Mouse (Mus musculus): Measurements from ENCODE around the gene Cachd1. TPM values are rescaled to one million over a fixed set of nuclear protein-coding genes. Genes with fewer than 3 reads are reported as not detected.

Gene Cachd1
- polyA plus RNA-seq, 1 experiment from 2014 or later: 27.3 TPM

DNA sequence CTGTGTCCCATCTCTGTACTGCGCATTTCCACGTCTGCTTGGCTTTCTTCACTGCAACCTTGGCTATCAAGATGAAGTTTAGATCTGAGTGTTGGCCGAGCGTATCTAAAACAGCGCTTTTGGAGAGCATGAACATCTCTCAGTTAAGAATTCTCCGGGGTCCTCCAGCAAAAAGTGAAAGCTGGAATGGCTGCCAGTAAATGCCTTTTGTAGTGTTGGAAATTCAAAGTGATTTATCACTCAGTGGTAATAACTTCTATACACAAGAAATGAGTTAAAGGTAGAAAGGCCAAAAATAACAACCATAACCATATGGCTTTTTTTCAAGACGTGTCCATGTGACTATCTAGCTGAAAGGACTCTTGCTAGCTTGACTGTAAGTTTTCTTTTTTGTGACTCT is 46.1 kb downstream of the Cachd1 start:
- Histone ChIP-seq H3K4me1 (ENCODE audit: control insufficient read depth, insufficient read depth, low read length) (peaks cover 5% of the 10 kb centered on the region; the same call in 1 of the 2 replicates), H3K36me3 (replicated peaks; ENCODE audit: control insufficient read depth, insufficient read depth, low read depth, low read length) (no peaks in the 10 kb centered on the region), H3K4me3 (ENCODE audit: low read depth, low read length) (no peak overlapping the region), H3K27ac (replicated peaks; ENCODE audit: low read depth, low read length) (no peak overlapping the region), H3K4me2 (ENCODE audit: low read depth, low read length) (no peak overlapping the region), H3K27me3 (ENCODE audit: control insufficient read depth, insufficient read depth, low read length) (no peaks in the 10 kb centered on the region), H3K9me3 (replicated peaks; ENCODE audit: control insufficient read depth, low read length) (no peaks in the 10 kb centered on the region), H3K9ac (replicated peaks; ENCODE audit: low read length) (no peak overlapping the region)
- no peak for ATAC-seq (replicated peaks; ENCODE audit: insufficient number of reproducible peaks, low FRiP score, low TSS enrichment, low read depth)
- 93% methylated on average over 7 of the region's 7 CpGs for WGBS
- no peak for DNase-seq (ENCODE audit: low spot score)

DNA sequence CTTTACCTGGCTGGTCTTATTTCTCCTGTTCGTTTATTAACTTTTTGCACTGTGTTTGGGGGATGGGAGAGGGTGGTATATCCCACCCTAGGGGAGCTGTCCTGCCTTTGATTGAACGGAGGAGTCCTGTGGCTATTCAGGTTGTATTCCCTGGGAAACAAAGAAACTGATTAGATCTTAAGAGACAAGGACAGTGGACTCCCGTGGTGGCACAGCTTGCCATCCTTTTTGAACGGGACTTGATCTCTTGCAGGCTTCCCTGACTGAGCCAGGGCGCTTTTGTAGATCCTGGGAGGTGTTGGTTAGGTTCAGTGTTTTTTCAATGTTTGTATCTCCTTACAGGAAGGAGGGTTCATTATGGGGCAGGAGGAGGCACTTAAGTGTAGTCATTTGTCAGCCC is 50.9 kb downstream of the Cachd1 start:
- H3K4me2 ChIP-seq (ENCODE audit: low read depth, low read length): no peak overlapping the region
- H3K9me3 ChIP-seq (replicated peaks; ENCODE audit: control insufficient read depth, low read length): no peaks in the 10 kb centered on the region
- no peak overlapping the region for H3K4me3 ChIP-seq (ENCODE audit: low read depth, low read length)
- no peaks in the 10 kb centered on the region for H3K36me3 ChIP-seq (replicated peaks; ENCODE audit: control insufficient read depth, insufficient read depth, low read depth, low read length)
- no peak for DNase-seq (ENCODE audit: low spot score)
- H3K27ac ChIP-seq (replicated peaks; ENCODE audit: low read depth, low read length): no peak overlapping the region; the same call in 1 of the 2 replicates
- no peaks in the 10 kb centered on the region for H3K27me3 ChIP-seq (ENCODE audit: control insufficient read depth, insufficient read depth, low read length)
- no peak overlapping the region for H3K9ac ChIP-seq (replicated peaks; ENCODE audit: low read length)
- ATAC-seq (replicated peaks; ENCODE audit: insufficient number of reproducible peaks, low FRiP score, low TSS enrichment, low read depth): no peak
- WGBS: 8% methylated on average over 5 of the region's 5 CpGs
- peaks cover 9% of the 10 kb centered on the region for H3K4me1 ChIP-seq (ENCODE audit: control insufficient read depth, insufficient read depth, low read length)

DNA sequence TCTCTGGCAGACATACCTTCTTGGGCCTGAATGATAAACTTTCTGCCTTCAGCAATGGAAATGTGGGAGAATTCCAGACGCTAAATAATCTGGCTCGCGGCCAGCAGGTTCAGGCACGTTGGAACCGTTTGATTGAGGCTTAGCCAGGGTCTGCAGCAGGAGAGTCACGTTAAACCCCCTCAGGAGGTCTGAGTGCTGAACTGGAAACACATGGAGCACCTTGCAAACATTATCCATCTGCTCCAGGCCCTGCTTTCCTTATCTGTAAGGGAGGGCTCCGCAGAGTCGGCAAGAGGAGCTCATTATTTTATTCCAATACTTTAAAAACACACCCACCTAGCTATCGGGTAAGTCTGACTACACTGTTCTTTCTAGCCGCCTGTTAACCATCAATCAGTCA is 52.3 kb downstream of the Cachd1 start:
- H3K36me3 ChIP-seq (replicated peaks; ENCODE audit: control insufficient read depth, insufficient read depth, low read depth, low read length): no peaks in the 10 kb centered on the region
- H3K4me1 ChIP-seq (ENCODE audit: control insufficient read depth, insufficient read depth, low read length): peaks cover 9% of the 10 kb centered on the region
- DNase-seq (ENCODE audit: low spot score) (peak; percentile 92), ATAC-seq (replicated peaks; ENCODE audit: insufficient number of reproducible peaks, low FRiP score, low TSS enrichment, low read depth) (peak; percentile 79; the same call in 1 of the 2 replicates)
- no peak overlapping the region for H3K27ac ChIP-seq (replicated peaks; ENCODE audit: low read depth, low read length)
- whole genome bisulfite sequencing: 6% methylated on average over 10 of the region's 10 CpGs
- no peaks in the 10 kb centered on the region for H3K27me3 ChIP-seq (ENCODE audit: control insufficient read depth, insufficient read depth, low read length)
- no peaks in the 10 kb centered on the region for H3K9me3 ChIP-seq (replicated peaks; ENCODE audit: control insufficient read depth, low read length)
- no peak overlapping the region for H3K9ac ChIP-seq (replicated peaks; ENCODE audit: low read length)
- H3K4me2 ChIP-seq (ENCODE audit: low read depth, low read length): no peak overlapping the region
- no peak overlapping the region for H3K4me3 ChIP-seq (ENCODE audit: low read depth, low read length)

DNA sequence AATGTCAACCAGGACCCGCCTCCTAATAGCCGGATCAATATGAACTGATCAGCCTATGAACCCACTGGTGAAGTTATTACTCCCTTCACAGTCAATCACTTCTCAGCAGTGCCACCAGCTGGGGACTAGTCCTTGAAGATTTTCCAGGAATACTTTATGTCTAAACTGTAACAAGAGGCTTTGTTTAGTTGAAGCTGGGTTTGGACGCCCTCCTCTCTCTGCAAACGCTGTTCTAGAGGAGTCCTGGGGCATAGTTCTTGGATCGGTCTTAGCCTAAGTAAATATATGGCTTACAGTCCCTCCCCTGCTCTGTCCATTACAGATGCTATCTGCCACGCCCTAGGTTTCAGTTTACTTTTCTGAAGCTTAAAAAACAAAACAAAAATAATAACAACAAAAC is 60.7 kb downstream of the Cachd1 start:
- WGBS: 60% methylated on average over 6 of the region's 6 CpGs
- DNase-seq (ENCODE audit: low spot score) (no peak), ATAC-seq (replicated peaks; ENCODE audit: insufficient number of reproducible peaks, low FRiP score, low TSS enrichment, low read depth) (no peak)
- Histone ChIP-seq H3K4me3 (ENCODE audit: low read depth, low read length) (no peak overlapping the region), H3K4me1 (ENCODE audit: control insufficient read depth, insufficient read depth, low read length) (no peaks in the 10 kb centered on the region), H3K27ac (replicated peaks; ENCODE audit: low read depth, low read length) (no peak overlapping the region), H3K9me3 (replicated peaks; ENCODE audit: control insufficient read depth, low read length) (no peaks in the 10 kb centered on the region), H3K4me2 (ENCODE audit: low read depth, low read length) (no peak overlapping the region), H3K27me3 (ENCODE audit: control insufficient read depth, insufficient read depth, low read length) (no peaks in the 10 kb centered on the region), H3K36me3 (replicated peaks; ENCODE audit: control insufficient read depth, insufficient read depth, low read depth, low read length) (no peaks in the 10 kb centered on the region), H3K9ac (replicated peaks; ENCODE audit: low read length) (no peak overlapping the region)

DNA sequence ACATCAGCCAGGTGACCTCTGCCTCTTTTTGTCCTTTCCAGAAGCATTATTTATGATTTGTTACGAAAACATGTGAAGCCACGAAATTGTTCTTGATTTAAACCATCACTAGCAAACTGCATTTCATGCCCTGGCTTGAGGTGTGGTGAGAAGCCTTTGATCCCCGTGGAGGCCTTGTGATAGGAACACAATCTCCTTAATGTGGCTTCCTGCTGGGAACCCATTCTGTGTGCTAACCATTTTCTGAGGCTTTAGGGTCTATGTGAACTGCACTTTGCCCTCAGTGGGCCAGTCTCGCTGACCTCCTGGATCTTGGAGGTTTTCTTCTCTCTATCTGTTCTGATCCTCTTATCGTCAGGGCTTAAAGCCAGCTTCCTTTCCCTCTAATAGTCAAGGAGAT is 66.2 kb downstream of the Cachd1 start:
- 32% methylated on average over 5 of the region's 5 CpGs for WGBS

DNA sequence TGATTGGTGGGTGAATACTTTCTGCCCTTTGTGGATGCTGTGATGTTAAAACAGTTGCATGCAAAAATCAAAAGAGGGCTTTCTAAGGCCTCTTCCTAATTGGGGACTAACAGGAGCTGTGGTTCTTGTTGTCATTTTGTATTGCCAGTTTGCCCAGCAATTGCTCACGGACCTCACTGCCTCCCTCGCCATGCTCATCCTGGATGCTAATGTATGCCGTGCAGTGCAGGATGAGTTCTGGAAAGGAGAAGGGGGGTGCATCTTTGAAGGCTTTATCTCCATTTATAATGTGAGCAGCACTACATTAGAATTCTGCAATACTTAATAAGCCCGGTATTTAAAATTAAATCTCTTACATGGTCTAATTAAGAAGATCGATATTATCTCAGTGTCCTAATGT is 66.6 kb downstream of the Cachd1 start:
- WGBS: 64% methylated on average over 5 of the region's 5 CpGs
- Histone ChIP-seq H3K27ac (replicated peaks; ENCODE audit: low read depth, low read length) (no peak overlapping the region), H3K4me1 (ENCODE audit: control insufficient read depth, insufficient read depth, low read length) (no peaks in the 10 kb centered on the region; the same call in 1 of the 2 replicates), H3K4me2 (ENCODE audit: low read depth, low read length) (no peak overlapping the region), H3K36me3 (replicated peaks; ENCODE audit: control insufficient read depth, insufficient read depth, low read depth, low read length) (no peaks in the 10 kb centered on the region), H3K4me3 (ENCODE audit: low read depth, low read length) (no peak overlapping the region), H3K9me3 (replicated peaks; ENCODE audit: control insufficient read depth, low read length) (no peaks in the 10 kb centered on the region), H3K9ac (replicated peaks; ENCODE audit: low read length) (no peak overlapping the region), H3K27me3 (ENCODE audit: control insufficient read depth, insufficient read depth, low read length) (no peaks in the 10 kb centered on the region)
- ATAC-seq (replicated peaks; ENCODE audit: insufficient number of reproducible peaks, low FRiP score, low TSS enrichment, low read depth) (no peak), DNase-seq (ENCODE audit: low spot score) (no peak)

More for the DNA sequence above, 66.2 kb downstream of the Cachd1 start:
- Histone ChIP-seq H3K4me1 (ENCODE audit: control insufficient read depth, insufficient read depth, low read length) (no peaks in the 10 kb centered on the region; the same call in 1 of the 2 replicates), H3K9me3 (replicated peaks; ENCODE audit: control insufficient read depth, low read length) (no peaks in the 10 kb centered on the region), H3K4me2 (ENCODE audit: low read depth, low read length) (no peak overlapping the region), H3K36me3 (replicated peaks; ENCODE audit: control insufficient read depth, insufficient read depth, low read depth, low read length) (no peaks in the 10 kb centered on the region), H3K9ac (replicated peaks; ENCODE audit: low read length) (no peak overlapping the region), H3K27ac (replicated peaks; ENCODE audit: low read depth, low read length) (no peak overlapping the region), H3K27me3 (ENCODE audit: control insufficient read depth, insufficient read depth, low read length) (no peaks in the 10 kb centered on the region), H3K4me3 (ENCODE audit: low read depth, low read length) (no peak overlapping the region)
- ATAC-seq (replicated peaks; ENCODE audit: insufficient number of reproducible peaks, low FRiP score, low TSS enrichment, low read depth) (no peak), DNase-seq (ENCODE audit: low spot score) (no peak)

DNA sequence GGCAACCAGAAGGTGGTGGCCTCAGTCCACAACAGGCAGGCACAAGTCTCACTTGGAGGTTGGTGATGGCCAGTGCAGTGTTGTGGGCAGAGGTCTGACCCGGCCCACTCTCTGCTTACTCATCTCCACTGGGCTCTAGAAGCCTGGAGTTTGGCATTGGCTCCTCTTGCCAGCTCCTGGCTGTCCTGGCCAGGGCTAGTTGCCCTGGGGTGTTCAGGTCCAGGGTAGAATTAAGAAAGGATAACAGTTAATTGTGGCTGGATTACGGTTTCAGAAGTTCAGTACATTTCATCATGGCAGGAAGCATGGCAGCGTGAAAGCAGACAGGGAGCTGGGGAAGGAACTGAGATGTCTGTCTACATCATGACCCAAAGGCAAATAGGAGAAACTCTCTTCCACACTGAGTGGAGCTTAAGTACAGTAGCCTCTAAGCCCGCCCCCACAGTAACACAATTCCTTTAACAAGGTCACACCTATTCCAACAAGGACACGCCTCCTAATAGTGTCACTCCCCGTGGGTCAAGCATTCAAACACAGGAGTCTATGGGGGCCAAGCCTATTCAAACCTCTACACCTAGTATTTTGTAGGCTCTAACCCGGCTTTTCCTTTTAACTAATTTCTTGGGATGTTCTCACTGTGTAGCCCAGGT is 74.5 kb downstream of the Cachd1 start:
- 78% methylated on average over 7 of the region's 7 CpGs for WGBS
- DNase-seq (ENCODE audit: low spot score) (no peak), ATAC-seq (replicated peaks; ENCODE audit: insufficient number of reproducible peaks, low FRiP score, low TSS enrichment, low read depth) (no peak)
- no peak overlapping the region for H3K27ac ChIP-seq (replicated peaks; ENCODE audit: low read depth, low read length)
- H3K36me3 ChIP-seq (replicated peaks; ENCODE audit: control insufficient read depth, insufficient read depth, low read depth, low read length): no peaks in the 10 kb centered on the region
- no peaks in the 10 kb centered on the region for H3K27me3 ChIP-seq (ENCODE audit: control insufficient read depth, insufficient read depth, low read length)
- no peaks in the 10 kb centered on the region for H3K9me3 ChIP-seq (replicated peaks; ENCODE audit: control insufficient read depth, low read length)
- H3K9ac ChIP-seq (replicated peaks; ENCODE audit: low read length): no peak overlapping the region
- no peak overlapping the region for H3K4me2 ChIP-seq (ENCODE audit: low read depth, low read length)
- no peak overlapping the region for H3K4me3 ChIP-seq (ENCODE audit: low read depth, low read length)
- H3K4me1 ChIP-seq (ENCODE audit: control insufficient read depth, insufficient read depth, low read length): no peaks in the 10 kb centered on the region; the same call in 1 of the 2 replicates

DNA sequence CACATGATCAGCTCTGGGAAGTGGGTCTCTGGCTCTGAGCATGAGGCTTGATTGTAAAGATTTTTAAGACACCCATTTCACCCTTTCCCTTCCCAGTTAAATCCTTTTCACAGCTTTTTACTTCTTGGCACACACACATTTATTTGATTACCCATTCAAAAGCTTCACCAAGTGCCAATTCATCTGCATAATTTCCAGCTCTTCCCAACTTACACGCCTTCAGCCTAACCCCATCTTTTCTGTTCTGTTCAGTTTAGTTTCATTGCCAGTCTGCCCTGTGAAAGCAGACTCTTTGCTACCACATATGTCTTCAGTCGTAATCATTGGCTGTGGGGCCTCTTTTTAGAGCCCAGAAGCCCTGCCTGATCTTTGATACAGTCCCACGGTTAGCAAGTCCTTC is 76.0 kb downstream of the Cachd1 start:
- H3K4me3 ChIP-seq (ENCODE audit: low read depth, low read length): no peak overlapping the region
- H3K36me3 ChIP-seq (replicated peaks; ENCODE audit: control insufficient read depth, insufficient read depth, low read depth, low read length): no peaks in the 10 kb centered on the region
- WGBS: 65% methylated on average over 3 of the region's 3 CpGs
- no peak overlapping the region for H3K9ac ChIP-seq (replicated peaks; ENCODE audit: low read length)
- no peak overlapping the region for H3K4me2 ChIP-seq (ENCODE audit: low read depth, low read length)
- DNase-seq (ENCODE audit: low spot score): no peak
- no peaks in the 10 kb centered on the region for H3K9me3 ChIP-seq (replicated peaks; ENCODE audit: control insufficient read depth, low read length)
- H3K4me1 ChIP-seq (ENCODE audit: control insufficient read depth, insufficient read depth, low read length): no peaks in the 10 kb centered on the region; the same call in 1 of the 2 replicates
- no peaks in the 10 kb centered on the region for H3K27me3 ChIP-seq (ENCODE audit: control insufficient read depth, insufficient read depth, low read length)
- ATAC-seq (replicated peaks; ENCODE audit: insufficient number of reproducible peaks, low FRiP score, low TSS enrichment, low read depth): no peak
- no peak overlapping the region for H3K27ac ChIP-seq (replicated peaks; ENCODE audit: low read depth, low read length)

Data from embryonic facial prominence, embryonic 11.5 days (tissue).